Mouse (Mus musculus) limb, embryonic 14.5 days (tissue): ENCODE data around the gene Paqr4. TPM values are rescaled to one million over a fixed set of nuclear protein-coding genes. Genes with fewer than 3 reads are reported as not detected.

Experiments used
- ATAC-seq: fragments of 200-750 bp; cut with Nextera tagmentation; 2 replicates; pipeline ENCODE4 v1.8.0; 2017; ENCODE audit warnings: low read depth, moderate number of reproducible peaks, moderate TSS enrichment; ENCODE audit not compliant: low FRiP score
- DNase-seq: peaks from one replicate; pipeline ENCODE4 v3.0.0-alpha.2; 2015; ENCODE audit warnings: low spot score
- H3K27ac ChIP-seq: fragments of 300-500 bp; sonication (generic); replicated peaks from 2 replicates; pipeline ENCODE4 v1.5.1; 2014; ENCODE audit warnings: low read depth, mild to moderate bottlenecking, low read length, moderate library complexity, mixed read lengths
- H3K27me3 ChIP-seq: fragments of 300-500 bp; sonication (generic); 2 replicates; pipeline ENCODE4 v1.6.1; 2014; ENCODE audit warnings: low read length, mixed read lengths; ENCODE audit not compliant: control insufficient read depth, insufficient read depth
- H3K36me3 ChIP-seq: fragments of 300-500 bp; sonication (generic); 2 replicates; pipeline ENCODE4 v1.6.1; 2014; ENCODE audit warnings: mild to moderate bottlenecking, low read length, moderate library complexity, mixed read lengths; ENCODE audit not compliant: control insufficient read depth, insufficient read depth
- H3K4me1 ChIP-seq: fragments of 300-500 bp; sonication (generic); 2 replicates; pipeline ENCODE4 v1.6.1; 2014; ENCODE audit warnings: antibody characterized with exemption, low read length, mixed read lengths; ENCODE audit not compliant: control insufficient read depth, insufficient read depth
- H3K4me2 ChIP-seq: fragments of 300-500 bp; sonication (generic); replicated peaks from 2 replicates; pipeline ENCODE4 v1.6.1; 2014; ENCODE audit warnings: low read depth, mild to moderate bottlenecking, low read length, moderate library complexity; ENCODE audit not compliant: severe bottlenecking
- H3K4me3 ChIP-seq: fragments of 300-500 bp; sonication (generic); replicated peaks from 2 replicates; pipeline ENCODE4 v1.5.1; 2014; ENCODE audit warnings: low read length
- H3K9ac ChIP-seq: fragments of 300-500 bp; sonication (generic); 2 replicates; pipeline ENCODE4 v1.6.1; 2014; ENCODE audit warnings: mild to moderate bottlenecking, low read depth, low read length, moderate library complexity; ENCODE audit not compliant: severe bottlenecking
- H3K9me3 ChIP-seq: fragments of 300-500 bp; sonication (generic); 2 replicates; pipeline ENCODE4 v1.6.1; 2016; ENCODE audit warnings: low read length; ENCODE audit not compliant: control insufficient read depth
- POLR2A ChIP-seq: fragments of 200-500 bp; IDR thresholded peaks from 2 replicates; pipeline ENCODE4 v1.8.0; 2012; ENCODE audit warnings: inconsistent platforms, mild to moderate bottlenecking, moderate library complexity, borderline replicate concordance; ENCODE audit not compliant: insufficient read depth, insufficient read length; ENCODE audit errors: extremely low read depth
- WGBS: fragments of 180-500 bp; shearing (Covaris S2); extraction: QIAGEN DNeasy Blood & Tissue Kit; methylation state at CpG from one replicate; pipeline ENCODE4 v1.1.7; 2014; 5-methylcytosine and 5-hydroxymethylcytosine counted together
- polyA plus RNA-seq, 2 experiments: library from polyadenylated mRNA; depleted of rRNA in 1 of 2; stranded (reverse) in 1 of 2; unstranded in 1 of 2; fragments of >200 nt; fragmentation: Nextera tagmentation in 1 of 2; extraction: Ambion mirVana in 1 of 2; gene quantifications; 2 replicates each; pipeline versions ENCODE4 v1.2.1 to v1.2.3; 2012 to 2014

The Paqr4 gene
- polyA plus RNA-seq, 2 experiments, result 9.7 to 17.3 TPM

DNA sequence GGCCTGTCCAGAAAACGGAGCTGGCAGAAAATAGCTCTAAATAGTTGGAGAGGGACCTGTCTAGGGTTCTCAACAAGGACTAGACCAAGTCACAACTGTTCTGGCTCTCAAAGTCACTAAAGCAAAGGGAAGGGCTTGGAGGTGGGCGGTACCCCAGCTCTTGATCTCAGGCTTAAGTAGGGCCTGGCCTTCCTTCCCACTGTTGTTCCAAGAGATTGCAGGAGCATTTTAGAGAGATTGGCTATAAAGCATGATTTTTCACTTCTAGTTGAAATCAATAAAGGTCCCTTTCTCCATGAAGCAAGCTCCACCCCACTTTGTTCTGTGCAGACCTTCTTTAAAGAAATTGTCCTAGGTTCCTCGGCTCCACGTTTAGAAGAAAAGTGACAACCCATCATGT is 15.2 kb downstream of the Paqr4 start:
- no peak for ATAC-seq

DNA sequence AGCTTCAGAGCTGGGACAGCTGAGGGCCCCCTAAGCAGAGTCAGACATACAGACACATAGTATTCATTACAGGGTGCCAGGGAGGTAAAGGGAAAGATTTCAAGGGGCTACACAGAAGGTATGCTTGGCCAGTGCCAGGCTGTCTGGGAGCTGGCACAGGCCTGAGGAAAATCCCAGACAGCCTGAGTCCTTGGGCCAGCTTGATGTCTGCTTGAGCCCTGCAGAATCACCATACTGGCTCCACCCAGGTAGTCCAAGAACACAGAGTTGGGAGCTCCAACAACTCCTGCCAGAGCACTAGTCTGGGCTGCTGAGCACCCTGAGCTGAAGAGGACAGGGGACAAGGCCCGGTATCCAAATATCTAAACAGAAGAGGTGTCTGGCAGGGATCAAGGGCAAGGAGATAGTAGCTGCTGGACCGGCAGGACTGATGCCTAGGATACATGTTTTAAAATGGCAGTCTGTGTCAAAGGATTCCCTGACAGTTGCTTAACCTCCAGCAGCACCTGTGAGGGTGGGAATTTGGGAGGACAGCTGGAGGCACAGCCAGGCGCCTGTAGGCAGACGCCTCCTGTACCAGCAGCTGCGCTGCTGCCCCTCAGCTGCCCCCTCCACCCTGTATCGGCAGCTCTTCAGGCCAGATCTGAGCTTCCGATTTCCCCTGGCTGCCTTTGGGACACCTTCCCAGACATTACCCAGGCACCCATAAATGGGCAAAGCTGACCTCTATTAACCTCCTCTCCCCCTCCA is 18.1 kb downstream of the Paqr4 start, which contains the start of gene 1520401A03Rik:
Gene 1520401A03Rik, minus strand, starts transcription at position 408 of the 750 bp plus-strand sequence.
- Histone ChIP-seq H3K9me3 (no peaks in the 10 kb centered on the region), H3K36me3 (no peaks in the 10 kb centered on the region), H3K9ac (no peak within 1 kb of the TSS), H3K4me1 (peaks cover 6% of the 10 kb centered on the region; the same call in 1 of the 2 replicates), H3K4me2 (no peak within 1 kb of the TSS), H3K27me3 (no peaks in the 10 kb centered on the region), H3K4me3 (no peak within 1 kb of the TSS), H3K27ac (0 out of 2 replicates have a peak within 1 kb of the TSS, but pooled peaks have one; percentile 19)
- DNase-seq (no peak), ATAC-seq (peak; percentile 23; the same call in 1 of the 2 replicates)
- whole genome bisulfite sequencing, result 52% methylated on average over 7 of the region's 7 CpGs
- TF ChIP-seq POLR2A, result no peak

More for the DNA sequence above, 15.2 kb downstream of the Paqr4 start:
- no peaks in the 10 kb centered on the region for H3K27me3 ChIP-seq
- H3K4me1 ChIP-seq, result peaks cover 6% of the 10 kb centered on the region; the same call in 1 of the 2 replicates
- no peak for TF ChIP-seq POLR2A
- no peaks in the 10 kb centered on the region for H3K9me3 ChIP-seq
- H3K4me3 ChIP-seq, result peak overlapping the region; percentile 87
- WGBS, result 65% methylated on average over 4 of the region's 4 CpGs
- H3K9ac ChIP-seq, result peak overlapping the region; percentile 75
- no peak for DNase-seq
- no peaks in the 10 kb centered on the region for H3K36me3 ChIP-seq
- H3K4me2 ChIP-seq, result peak overlapping the region; percentile 79
- peak overlapping the region; percentile 58; the same call in 1 of the 2 replicates for H3K27ac ChIP-seq

DNA sequence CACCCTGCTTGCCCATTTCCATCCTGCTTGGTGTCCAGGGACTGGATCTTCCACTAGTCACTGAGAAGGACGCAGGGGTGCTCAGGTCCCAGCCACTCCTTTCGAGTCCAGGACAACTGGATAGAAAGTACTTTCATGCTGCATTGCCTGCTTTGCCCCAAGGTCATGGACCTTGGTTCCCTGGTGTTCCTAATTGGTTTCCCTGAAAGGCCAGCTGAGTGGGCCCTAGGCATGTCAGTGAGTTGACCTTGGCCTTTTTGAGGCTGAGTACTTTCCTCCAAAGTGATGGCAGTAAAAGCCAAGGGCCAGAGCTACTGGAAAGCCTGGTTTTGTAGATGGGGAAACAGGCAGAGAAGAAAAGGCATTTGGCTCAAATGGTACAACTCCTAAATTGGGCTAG is 18.8 kb downstream of the Paqr4 start:
- DNase-seq (no peak), ATAC-seq (no peak)
- no peak overlapping the region for H3K9ac ChIP-seq
- no peaks in the 10 kb centered on the region for H3K36me3 ChIP-seq
- H3K4me2 ChIP-seq, result no peak overlapping the region
- H3K4me3 ChIP-seq, result no peak overlapping the region
- WGBS, result 96% methylated on average over 2 of the region's 2 CpGs
- no peak overlapping the region for H3K27ac ChIP-seq
- no peaks in the 10 kb centered on the region for H3K27me3 ChIP-seq
- H3K4me1 ChIP-seq, result peaks cover 6% of the 10 kb centered on the region; the same call in 1 of the 2 replicates
- no peak for TF ChIP-seq POLR2A
- no peaks in the 10 kb centered on the region for H3K9me3 ChIP-seq

DNA sequence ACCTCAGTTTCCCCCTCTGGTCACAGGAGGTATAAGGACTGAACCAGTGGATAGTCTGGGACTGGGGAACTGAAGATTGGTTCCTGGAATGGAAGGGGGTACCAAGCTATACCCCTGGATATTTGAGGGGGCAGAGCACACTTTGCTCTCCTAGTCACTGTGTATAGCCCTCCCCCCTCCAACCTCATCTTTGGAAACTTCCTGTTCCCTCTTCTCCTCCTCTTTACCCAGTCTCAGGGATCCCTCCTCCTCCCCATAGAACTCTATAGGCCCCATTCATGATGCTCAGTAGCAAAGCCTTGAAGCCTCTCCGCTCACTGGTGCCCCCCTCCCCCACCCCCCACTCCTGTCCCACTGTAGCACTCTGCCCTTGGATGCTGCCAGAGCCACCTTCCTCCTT is 21.2 kb downstream of the Paqr4 start:
- TF ChIP-seq POLR2A, result no peak
- H3K27ac ChIP-seq, result no peak overlapping the region
- no peak for DNase-seq
- no peaks in the 10 kb centered on the region for H3K27me3 ChIP-seq
- no peaks in the 10 kb centered on the region for H3K36me3 ChIP-seq
- no peak overlapping the region for H3K4me3 ChIP-seq
- no peak overlapping the region for H3K9ac ChIP-seq
- 25% methylated on average over 1 of the region's 1 CpGs for WGBS
- no peaks in the 10 kb centered on the region for H3K4me1 ChIP-seq
- H3K9me3 ChIP-seq, result no peaks in the 10 kb centered on the region
- ATAC-seq, result no peak
- H3K4me2 ChIP-seq, result no peak overlapping the region

DNA sequence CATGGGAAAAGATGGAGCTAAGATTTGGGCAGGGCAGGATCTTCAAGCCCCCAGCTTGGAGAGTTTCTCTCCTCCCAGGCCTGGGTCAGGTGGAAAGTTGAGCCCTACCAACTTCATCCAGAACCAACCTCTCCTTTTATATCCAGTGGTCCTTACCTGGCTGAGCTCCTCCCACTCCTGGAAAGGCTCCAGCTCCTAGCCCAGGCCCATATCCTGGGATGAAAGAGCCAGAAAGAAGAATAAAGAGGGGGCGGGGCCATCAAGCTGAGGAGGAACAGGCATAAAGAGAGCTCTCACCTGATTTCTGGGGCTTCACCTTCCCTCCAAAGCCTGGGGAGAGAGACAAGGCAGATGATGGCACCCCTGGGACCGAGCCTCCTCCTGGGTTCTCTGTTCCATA is 23.7 kb downstream of the Paqr4 start:
- Histone ChIP-seq H3K36me3 (no peaks in the 10 kb centered on the region), H3K4me2 (no peak overlapping the region), H3K4me1 (no peaks in the 10 kb centered on the region), H3K27me3 (no peaks in the 10 kb centered on the region), H3K9ac (no peak overlapping the region), H3K9me3 (no peaks in the 10 kb centered on the region), H3K27ac (no peak overlapping the region), H3K4me3 (no peak overlapping the region)
- DNase-seq (no peak), ATAC-seq (no peak)
- no peak for TF ChIP-seq POLR2A
- WGBS, result 63% methylated on average over 2 of the region's 2 CpGs
